Mouse (Mus musculus) liver, adult 2 months (tissue): ENCODE data around the gene Defb9. TPM values are rescaled to one million over a fixed set of nuclear protein-coding genes. Genes with fewer than 3 reads are reported as not detected.
"Not testable (repeated sequence)": the region's sequence is repeated elsewhere in the genome, so short reads cannot be mapped to it uniquely, and the experiment has no call there.

Experiments
- DNase-seq: peaks from one replicate; pipeline ENCODE4 v3.0.0-alpha.2; 2011; ENCODE audit warnings: low read depth, low spot score; ENCODE audit errors: extremely low read depth
- H3K27ac ChIP-seq: fragments of 200-500 bp; replicated peaks from 2 replicates; pipeline ENCODE4 v1.5.1; 2012; ENCODE audit warnings: low read depth, mild to moderate bottlenecking, control low read depth, inconsistent platforms, low read length; ENCODE audit not compliant: insufficient read depth
- H3K27me3 ChIP-seq: fragments of 200-500 bp; 2 replicates; pipeline ENCODE4 v1.6.1; 2012; ENCODE audit warnings: mild to moderate bottlenecking, moderate library complexity, low read length, inconsistent platforms; ENCODE audit not compliant: control insufficient read depth, insufficient read depth
- H3K36me3 ChIP-seq: fragments of 200-500 bp; 2 replicates; pipeline ENCODE4 v1.6.1; 2012; ENCODE audit warnings: low read length, inconsistent platforms; ENCODE audit not compliant: control insufficient read depth, insufficient read depth
- H3K4me1 ChIP-seq: fragments of 200-500 bp; 2 replicates; pipeline ENCODE4 v1.6.1; 2011; ENCODE audit warnings: low read length; ENCODE audit not compliant: control insufficient read depth, insufficient read depth
- H3K4me3 ChIP-seq: fragments of 200-500 bp; 2 replicates; pipeline ENCODE4 v1.5.1; 2011; ENCODE audit warnings: low read depth, mild to moderate bottlenecking, control low read depth, low read length, moderate library complexity; ENCODE audit not compliant: insufficient read depth
- H3K79me2 ChIP-seq: fragments of 200-500 bp; 2 replicates; pipeline ENCODE4 v1.6.1; 2012; ENCODE audit warnings: inconsistent platforms, mild to moderate bottlenecking, low read length, moderate library complexity; ENCODE audit not compliant: control insufficient read depth, insufficient read depth
- H3K9ac ChIP-seq: fragments of 200-500 bp; 2 replicates; pipeline ENCODE4 v1.6.1; 2012; ENCODE audit warnings: low read depth, mild to moderate bottlenecking, control low read depth, inconsistent platforms, low read length
- CTCF ChIP-seq: fragments of 200-500 bp; IDR thresholded peaks from 2 replicates; pipeline ENCODE4 v1.5.1; 2011; ENCODE audit warnings: low read depth, low read length, control low read depth
- POLR2A ChIP-seq: fragments of 200-500 bp; IDR thresholded peaks from 2 replicates; pipeline ENCODE4 v1.6.1; 2011; ENCODE audit warnings: low read length, control low read depth; ENCODE audit not compliant: insufficient read depth; ENCODE audit errors: extremely low read depth
- WGBS: fragments of 180-500 bp; shearing (Covaris S2); methylation state at CpG from one replicate; pipeline ENCODE4 v1.1.7; 2018; 5-methylcytosine and 5-hydroxymethylcytosine counted together
- polyA plus RNA-seq: library from polyadenylated mRNA; depleted of rRNA; stranded (reverse); fragments of >200 nt; gene quantifications from 2 replicates; pipeline ENCODE4 v1.2.3, GENCODE M21; 2012; rRNA removed
- total RNA-seq: library from RNA; depleted of rRNA; stranded (reverse); fragments of >200 nt; gene quantifications from 2 replicates; pipeline ENCODE4 v1.2.3, GENCODE M21; 2014; rRNA removed

Defb9 gene
- total RNA-seq (not detected in 2 replicates), polyA plus RNA-seq (not detected in 2 replicates)

- H3K4me3 ChIP-seq, H3K9ac ChIP-seq, H3K27me3 ChIP-seq, H3K36me3 ChIP-seq, H3K27ac ChIP-seq, H3K4me1 ChIP-seq, H3K79me2 ChIP-seq, DNase-seq: not testable (repeated sequence)
Measured at GRCm38 (mm10) chr8:21885321-21885720, at the start of gene Defb9. Gene Defb9, minus strand, starts transcription at chr8:21885421.

- Histone ChIP-seq H3K27ac (no peak within 1 kb of the TSS), H3K79me2 (no peaks in the 10 kb centered on the region), H3K9ac (no peak within 1 kb of the TSS), H3K27me3 (no peaks in the 10 kb centered on the region), H3K4me3 (no peak within 1 kb of the TSS), H3K4me1 (no peaks in the 10 kb centered on the region), H3K36me3 (no peaks in the 10 kb centered on the region)
- 89% methylated on average over 6 of the region's 6 CpGs for WGBS
- TF ChIP-seq CTCF (no peak), POLR2A (no peak)
- DNase-seq: no peak
Measured at GRCm38 (mm10) chr8:21932610-21933009, 47.4 kb upstream of the Defb9 start, which contains the start of gene Defb15. Gene Defb15, minus strand, starts transcription at chr8:21932710.

GRCm38 (mm10) chr8:21930754-21931153, 45.5 kb upstream of the Defb9 start:
- H3K4me1 ChIP-seq, H3K9ac ChIP-seq, H3K27ac ChIP-seq, H3K79me2 ChIP-seq, H3K27me3 ChIP-seq, H3K36me3 ChIP-seq, H3K4me3 ChIP-seq, DNase-seq: not testable (repeated sequence)
- WGBS: 86% methylated on average over 3 of the region's 3 CpGs

DNA sequence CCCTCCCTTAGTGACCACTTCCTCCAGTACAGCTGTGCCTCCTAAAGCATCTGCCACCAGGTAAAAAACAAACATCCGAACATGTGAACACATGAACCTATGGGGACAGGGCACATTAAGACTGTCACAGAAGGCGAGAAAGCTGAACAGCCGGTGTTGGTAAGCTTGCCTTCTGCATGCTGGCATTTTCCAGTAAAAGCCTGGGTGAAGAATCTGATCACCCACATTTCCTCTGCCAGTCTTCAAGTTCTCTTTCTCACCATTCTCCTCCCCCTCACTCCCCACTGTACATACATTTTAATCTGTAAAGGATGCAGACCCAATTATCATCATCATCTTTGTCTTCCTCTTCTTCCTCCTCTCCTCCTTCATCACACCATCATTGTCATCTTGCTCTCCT, 30.4 kb upstream of the Defb9 start:
- Histone ChIP-seq H3K79me2 (no peaks in the 10 kb centered on the region), H3K36me3 (no peaks in the 10 kb centered on the region), H3K27ac (no peak overlapping the region), H3K4me3 (no peak overlapping the region), H3K27me3 (no peaks in the 10 kb centered on the region), H3K9ac (no peak overlapping the region), H3K4me1 (no peaks in the 10 kb centered on the region)
- DNase-seq: no peak
- WGBS: 87% methylated on average over 3 of the region's 3 CpGs
- TF ChIP-seq CTCF: no peak
- no peak for TF ChIP-seq POLR2A

DNA sequence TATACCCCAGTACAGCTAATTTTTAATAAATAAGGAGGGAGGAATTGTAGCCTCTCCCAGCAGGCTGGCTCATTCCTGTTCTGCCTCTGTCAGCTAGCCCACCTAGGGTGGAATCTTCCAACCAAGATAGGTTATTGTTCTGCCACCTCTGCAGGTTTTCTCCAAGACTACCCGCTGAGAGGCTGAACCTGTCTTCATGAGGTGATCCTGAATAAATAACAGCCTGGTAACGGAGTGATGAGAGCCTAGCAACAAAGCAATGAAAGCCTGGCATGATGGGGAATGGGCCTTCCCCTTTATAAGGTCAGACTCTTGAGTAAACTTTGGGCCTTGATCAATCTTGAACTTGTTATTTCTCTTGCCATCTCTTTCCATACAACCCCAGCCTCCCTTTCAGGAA, 27.3 kb upstream of the Defb9 start:
- Histone ChIP-seq H3K9ac (no peak overlapping the region), H3K4me3 (no peak overlapping the region), H3K27me3 (no peaks in the 10 kb centered on the region), H3K36me3 (no peaks in the 10 kb centered on the region), H3K27ac (no peak overlapping the region), H3K4me1 (no peaks in the 10 kb centered on the region), H3K79me2 (no peaks in the 10 kb centered on the region)
- TF ChIP-seq CTCF (no peak), POLR2A (no peak)
- 25% methylated on average over 2 of the region's 2 CpGs for WGBS
- DNase-seq: no peak

- TF ChIP-seq CTCF (no peak), POLR2A (no peak)
- 25% methylated on average over 1 of the region's 1 CpGs for WGBS
- Histone ChIP-seq H3K9ac (no peak overlapping the region), H3K36me3 (no peaks in the 10 kb centered on the region), H3K79me2 (no peaks in the 10 kb centered on the region), H3K4me1 (no peaks in the 10 kb centered on the region), H3K27me3 (no peaks in the 10 kb centered on the region), H3K4me3 (no peak overlapping the region), H3K27ac (no peak overlapping the region)
- DNase-seq: no peak
Measured at GRCm38 (mm10) chr8:21911931-21912330, 26.7 kb upstream of the Defb9 start.

DNA sequence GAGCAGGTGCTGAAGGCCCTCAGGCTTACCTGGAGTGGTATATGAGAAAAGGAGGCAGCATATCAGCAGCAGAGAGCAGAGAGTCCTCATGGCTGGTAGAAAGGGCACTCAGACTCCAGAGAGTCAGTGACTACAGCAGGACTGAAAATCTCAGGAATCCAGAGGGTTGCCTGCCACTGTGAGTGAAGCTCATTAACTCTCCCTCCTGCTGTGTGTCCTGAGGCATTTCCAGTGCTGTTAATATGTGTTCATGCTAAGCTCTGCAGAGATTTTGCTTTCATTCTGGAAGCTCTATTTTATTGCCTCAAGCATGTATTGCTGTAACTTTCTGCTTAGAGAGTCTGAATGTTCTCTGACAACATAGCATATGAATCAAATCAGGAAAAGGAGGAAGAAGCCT, 21.1 kb upstream of the Defb9 start, which contains the start of gene Defb11:
Gene Defb11, minus strand, starts transcription at position 123 of the 400 bp plus-strand sequence.
- not testable (repeated sequence) for H3K4me1 ChIP-seq, DNase-seq, H3K4me3 ChIP-seq, H3K79me2 ChIP-seq, H3K27ac ChIP-seq, H3K9ac ChIP-seq, H3K27me3 ChIP-seq, H3K36me3 ChIP-seq

GRCm38 (mm10) chr8:21858586-21858985, 26.6 kb downstream of the Defb9 start, which contains the start of gene Defb10:
Gene Defb10, plus strand, starts transcription at chr8:21858901.
- not testable (repeated sequence) for H3K9ac ChIP-seq, H3K4me1 ChIP-seq, H3K4me3 ChIP-seq, H3K79me2 ChIP-seq, H3K36me3 ChIP-seq, H3K27ac ChIP-seq, DNase-seq, H3K27me3 ChIP-seq
- 60% methylated on average over 1 of the region's 1 CpGs for WGBS
